Mouse (Mus musculus) layer of hippocampus, postnatal 10 days (tissue): ENCODE results near the gene Ccnd1. TPM values are rescaled to one million over a fixed set of nuclear protein-coding genes. Genes with fewer than 3 reads are reported as not detected.

Experiments
- DNase-seq, 2 experiments: peaks; one replicate each; pipeline ENCODE4 v3.0.0; 2021; ENCODE audit warnings: low spot score in 2 of 2
- total RNA-seq, 2 experiments: library from RNA; stranded (reverse); gene quantifications; 2 replicates each; pipeline ENCODE4 v1.2.3; 2021

Gene Ccnd1
- total RNA-seq, 2 experiments from 2014 or later: 27.7 to 37.3 TPM

DNA sequence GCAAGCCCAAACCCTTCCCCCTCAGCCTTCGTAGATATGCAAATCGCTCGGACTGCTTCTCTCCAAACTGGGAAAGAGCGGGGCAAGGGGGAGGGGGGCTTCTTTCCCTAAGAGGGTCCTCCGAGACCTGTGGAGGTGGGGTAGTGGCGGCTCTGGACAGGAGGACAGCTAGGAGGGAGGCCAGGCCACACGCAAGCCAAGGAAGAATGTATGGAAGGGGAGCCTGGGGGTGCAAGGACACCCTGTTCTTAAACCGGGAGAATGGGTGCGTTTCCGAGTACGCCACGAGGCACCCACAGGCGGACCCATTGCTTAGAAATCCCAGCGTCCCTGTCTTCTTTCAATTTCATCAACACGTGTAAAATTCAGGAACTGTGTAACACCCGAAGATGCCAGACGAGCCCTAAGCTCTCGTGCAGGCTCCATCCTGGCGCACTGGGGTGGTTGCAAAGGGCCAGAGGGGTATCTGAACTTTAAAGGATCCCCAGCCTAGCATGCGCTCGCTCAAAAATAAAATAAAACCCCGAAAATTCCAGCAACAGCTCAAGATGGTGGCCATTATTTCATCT, 362 bp upstream of the Ccnd1 start:
- DNase-seq: peak in 1 of 2 experiments; percentile 37

DNA sequence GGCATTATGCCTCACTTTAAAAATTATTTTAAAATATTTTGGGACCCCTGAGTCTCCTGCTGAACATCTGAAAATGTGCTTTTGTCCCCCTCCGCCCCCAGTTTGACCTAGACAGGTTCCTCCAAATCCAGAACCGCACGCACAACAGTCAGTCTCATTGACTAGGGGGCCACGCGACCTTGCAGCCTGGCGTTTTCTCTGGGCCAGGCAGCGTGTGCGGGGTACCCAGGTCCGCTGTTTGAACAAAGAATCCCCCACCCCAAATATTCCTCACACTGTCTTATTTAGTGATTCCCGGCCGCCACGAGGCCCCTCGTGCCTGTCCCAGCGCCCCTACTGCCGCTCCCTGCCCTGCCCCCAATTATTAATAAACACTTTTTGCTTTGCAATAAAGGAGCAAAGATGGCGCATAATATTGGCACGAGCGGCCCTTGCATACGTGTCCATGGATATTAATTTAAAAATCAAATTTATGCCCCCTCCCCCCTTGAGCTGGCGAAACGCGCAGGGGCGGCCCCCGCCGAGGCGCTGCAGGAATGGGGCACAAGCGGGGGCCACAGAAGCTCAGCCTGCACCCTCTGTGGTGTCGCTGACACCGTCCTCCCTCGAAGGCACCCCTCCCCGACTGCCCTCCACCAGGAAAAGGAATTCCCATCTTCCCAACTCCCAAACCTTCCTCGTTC, 923 bp downstream of the Ccnd1 start:
- peak in 1 of 2 experiments; percentile 41 for DNase-seq

DNA sequence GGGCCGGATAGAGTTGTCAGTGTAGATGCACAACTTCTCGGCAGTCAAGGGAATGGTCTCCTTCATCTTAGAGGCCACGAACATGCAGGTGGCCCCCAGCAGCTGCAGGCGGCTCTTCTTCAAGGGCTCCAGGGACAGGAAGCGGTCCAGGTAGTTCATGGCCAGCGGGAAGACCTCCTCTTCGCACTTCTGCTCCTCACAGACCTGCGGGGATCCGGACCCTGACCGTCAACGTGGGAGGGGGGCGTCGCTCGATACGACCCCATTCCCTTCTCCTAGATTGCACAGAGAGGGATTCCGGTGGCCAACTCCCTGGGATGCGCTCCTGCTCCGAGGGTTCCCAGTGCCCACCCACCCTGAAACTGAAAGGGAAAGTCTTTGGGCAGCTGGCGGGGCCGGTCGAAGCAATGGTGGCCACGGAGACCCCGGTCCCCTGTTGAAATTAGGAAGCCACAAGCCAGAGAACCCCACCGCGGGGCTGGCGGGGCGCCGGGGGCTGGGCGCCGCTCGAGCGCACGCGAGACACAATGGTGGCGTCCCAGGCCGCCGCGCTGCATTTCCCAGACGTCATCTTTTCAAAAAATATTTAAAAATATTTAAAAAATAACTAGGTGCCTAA, 1.7 kb downstream of the Ccnd1 start:
- no peak for DNase-seq

DNA sequence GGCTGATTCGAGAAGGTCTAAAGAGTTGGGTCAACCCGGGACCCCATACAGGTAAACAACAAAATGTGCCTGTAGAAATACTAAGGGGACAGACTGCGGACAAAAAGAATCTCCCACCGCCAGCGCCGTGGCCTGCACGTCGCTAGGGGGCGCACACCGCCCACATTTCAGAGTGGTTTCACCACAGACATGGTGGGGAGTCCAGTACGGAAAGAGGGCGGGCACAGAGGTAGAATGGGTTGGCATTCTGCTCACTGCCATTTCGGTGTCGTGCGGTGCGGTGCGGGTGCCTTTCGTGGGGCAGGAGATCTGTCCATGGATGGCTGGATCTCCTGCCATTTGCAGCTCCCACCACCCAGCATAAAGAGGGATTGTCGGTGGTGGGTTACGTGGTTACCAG, 2.2 kb downstream of the Ccnd1 start:
- peak; percentile 94 for DNase-seq

DNA sequence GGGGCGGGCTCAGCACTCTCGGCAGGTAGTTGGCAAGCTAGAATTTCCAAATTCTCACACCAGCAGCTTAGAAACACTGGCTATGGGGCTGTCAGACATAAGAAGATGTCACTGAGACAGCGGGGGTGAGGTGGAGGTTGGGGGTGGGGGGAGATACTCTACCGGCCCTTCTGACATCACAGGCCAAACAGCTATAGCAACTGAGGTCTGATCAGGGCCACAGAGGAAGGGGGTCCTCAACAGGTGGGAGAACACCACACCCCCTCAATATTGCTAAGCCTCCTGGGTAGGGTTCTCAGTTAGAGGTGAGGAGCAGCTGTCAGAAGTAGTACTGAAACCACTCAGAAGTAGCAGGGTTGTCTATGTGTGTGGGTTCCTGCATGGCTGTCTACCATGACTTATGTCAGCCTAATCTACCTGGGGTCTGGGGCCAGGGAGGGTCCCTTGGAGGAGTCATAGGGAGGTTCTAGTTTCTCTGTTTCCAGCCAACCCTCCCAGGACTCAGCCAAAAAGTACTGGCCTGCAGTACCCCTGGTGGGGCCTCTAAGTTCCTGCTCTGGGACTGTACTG, 3.3 kb downstream of the Ccnd1 start:
- no peak for DNase-seq

DNA sequence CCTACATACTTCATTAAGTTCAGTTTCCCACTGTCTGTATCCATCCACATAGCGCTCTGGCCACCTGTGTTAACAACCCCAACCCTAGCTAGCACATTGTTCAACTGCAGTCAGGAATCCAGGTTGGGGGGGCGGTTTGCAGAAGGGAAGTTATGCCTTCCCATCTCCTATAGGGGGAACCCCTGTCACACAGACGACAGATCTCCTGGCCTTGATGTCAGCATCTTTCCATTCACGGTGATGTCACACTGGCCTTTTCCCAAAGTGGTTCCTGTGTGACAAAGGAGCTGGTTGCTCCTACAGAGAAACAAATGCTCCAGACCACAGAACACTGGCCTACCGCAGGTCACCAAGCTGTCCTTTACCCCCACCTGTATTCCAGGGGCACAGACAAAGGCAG, 4.2 kb downstream of the Ccnd1 start:
- DNase-seq: peak; percentile 48 to 55

DNA sequence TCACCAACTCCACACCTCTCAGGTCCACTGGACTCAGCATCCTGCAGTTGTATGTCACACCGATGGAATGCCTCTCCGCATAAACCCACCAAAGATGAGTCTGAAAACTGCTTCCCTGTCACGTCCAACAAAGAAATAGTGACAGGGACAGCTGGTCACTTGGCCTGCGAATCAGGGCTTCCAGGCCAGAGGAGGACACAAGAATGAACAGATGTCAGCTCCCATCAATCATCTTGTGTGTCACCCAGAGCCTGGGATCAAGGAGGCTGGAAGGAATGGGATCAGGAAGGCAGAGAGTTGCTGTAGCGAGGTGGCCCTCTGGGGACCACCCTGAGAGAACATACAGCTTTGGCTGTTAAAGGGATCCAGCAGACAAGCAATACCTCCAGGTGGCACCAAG, 4.8 kb downstream of the Ccnd1 start:
- DNase-seq: no peak

DNA sequence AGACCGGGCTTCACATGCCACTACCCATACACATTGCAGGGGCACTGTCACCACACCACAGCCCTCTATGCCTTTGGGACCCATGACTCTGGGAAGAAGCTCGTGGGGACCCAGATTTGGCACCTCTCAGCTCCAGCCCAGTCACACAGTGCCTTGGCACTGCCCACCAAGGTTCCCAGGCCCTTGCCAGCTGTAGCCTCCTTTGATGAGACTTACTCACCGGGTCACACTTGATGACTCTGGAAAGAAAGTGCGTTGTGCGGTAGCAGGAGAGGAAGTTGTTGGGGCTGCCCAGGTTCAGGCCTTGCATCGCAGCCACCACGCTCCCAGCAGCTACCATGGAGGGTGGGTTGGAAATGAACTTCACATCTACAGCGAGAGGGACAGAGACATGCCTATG, 5.9 kb downstream of the Ccnd1 start:
- no peak for DNase-seq

DNA sequence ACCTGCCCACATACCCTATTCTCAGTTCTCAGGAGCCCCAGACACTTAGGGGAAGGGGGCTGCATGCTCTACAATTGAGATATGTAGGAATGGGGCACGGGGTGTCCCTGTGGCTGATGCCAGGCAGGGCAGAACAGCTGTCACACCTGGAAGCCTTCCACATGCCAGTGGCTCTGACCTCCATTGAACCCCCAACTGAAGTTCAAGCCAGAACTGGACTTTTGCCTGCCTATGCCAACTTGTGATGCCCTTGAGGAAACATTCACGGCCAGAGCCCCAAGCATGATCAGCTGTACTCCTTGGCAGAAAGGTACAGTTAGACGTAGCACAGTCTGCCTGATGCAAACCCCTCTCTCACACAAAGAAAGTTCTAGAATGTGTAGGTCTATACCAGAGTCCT, 6.4 kb downstream of the Ccnd1 start:
- no peak for DNase-seq

DNA sequence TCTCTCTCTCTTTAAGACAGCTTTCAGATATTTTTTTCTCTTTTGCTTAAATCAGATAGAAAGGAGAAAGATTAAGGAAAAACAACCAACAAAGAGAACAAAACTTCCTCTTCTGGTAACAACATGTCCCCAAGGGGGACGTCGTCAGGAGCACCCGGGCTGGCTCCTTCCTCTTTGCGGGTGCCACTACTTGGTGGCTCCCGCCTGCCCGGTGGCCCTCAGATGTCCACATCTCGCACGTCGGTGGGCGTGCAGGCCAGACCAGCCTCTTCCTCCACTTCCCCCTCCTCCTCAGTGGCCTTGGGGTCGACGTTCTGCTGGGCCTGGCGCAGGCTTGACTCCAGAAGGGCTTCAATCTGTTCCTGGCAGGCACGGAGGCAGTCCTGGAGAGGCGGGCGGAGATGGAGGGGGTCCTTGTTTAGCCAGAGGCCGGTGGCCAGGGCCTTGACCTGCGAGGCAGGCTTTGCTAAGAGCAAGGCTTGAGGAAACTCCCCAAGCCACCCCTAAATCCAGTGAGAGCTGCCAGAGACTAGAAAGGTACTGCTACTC, 7.3 kb downstream of the Ccnd1 start:
- DNase-seq: no peak

DNA sequence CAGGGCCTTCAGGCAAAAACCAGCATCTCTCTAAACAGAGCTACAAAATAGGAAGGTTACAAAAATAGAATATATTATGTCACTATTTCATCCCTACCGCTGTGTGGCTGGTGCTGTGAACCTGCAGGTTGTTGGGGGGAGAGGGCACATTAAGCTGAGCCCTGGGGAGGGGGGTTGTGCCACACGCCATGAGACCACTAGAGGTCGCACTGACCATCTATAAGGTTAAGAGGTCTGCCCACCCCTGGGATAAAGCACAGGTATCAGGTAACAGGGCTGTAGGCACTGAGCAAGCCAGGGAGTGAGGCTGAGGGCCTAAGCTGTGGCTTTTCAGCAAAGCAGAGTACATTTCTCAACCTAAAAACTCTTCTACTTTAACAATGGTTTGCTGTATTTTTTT, 7.9 kb downstream of the Ccnd1 start:
- no peak for DNase-seq

DNA sequence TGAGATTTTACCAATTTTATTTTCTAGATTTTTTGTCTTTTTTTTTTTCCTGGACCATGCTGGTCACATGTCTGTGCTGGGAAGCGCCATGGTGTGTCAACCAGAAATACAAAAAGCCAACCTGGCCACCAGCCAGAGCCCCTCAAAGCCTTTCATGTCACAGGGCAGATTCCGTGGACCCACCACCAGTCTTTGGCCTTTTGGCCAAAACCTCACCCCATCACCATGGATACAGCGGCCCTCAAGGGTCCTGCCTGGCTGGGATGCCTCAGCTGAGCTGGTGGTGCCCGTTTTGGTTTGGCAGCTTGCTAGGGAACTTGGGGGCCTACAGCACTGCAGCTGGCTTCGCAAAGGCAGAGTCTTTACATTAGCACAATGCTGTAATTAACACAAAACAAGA, 9.8 kb downstream of the Ccnd1 start:
- DNase-seq: peak in 1 of 2 experiments; percentile 37

DNA sequence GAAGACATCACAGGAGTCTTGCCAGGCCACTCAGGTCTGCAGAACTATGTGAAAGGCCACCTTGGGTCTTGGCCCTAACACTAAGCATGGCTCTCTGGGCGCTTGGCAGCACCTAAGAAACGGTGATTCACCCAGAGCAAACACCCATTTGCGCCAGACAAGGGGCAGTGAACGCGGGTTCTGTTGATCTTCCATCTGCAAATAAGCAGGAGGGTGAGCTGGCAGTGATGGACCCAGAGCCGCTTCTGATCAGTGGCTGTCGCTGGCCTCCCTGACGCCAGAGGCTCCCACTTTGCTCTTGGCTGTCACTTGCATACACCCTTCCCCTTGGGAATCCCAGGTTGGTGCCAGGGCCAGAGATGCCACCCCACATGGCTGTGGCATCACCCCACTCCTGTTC, 10.2 kb downstream of the Ccnd1 start:
- no peak for DNase-seq

DNA sequence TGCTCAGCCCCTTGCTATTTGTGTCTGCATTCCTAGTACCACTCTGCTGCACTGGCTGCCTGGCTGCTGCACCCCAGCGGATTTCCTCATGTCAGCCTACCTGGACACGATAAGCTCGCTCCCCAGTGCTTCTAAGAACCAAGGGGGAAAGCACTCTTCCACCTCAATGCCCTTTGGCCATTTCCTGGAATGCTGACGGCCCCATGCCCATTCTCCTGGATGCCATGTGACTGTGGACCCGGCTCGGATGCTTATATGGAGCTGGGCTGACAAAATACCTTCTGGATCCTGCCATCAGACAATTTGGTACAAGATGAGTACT, 10.9 kb downstream of the Ccnd1 start:
- no peak for DNase-seq

DNA sequence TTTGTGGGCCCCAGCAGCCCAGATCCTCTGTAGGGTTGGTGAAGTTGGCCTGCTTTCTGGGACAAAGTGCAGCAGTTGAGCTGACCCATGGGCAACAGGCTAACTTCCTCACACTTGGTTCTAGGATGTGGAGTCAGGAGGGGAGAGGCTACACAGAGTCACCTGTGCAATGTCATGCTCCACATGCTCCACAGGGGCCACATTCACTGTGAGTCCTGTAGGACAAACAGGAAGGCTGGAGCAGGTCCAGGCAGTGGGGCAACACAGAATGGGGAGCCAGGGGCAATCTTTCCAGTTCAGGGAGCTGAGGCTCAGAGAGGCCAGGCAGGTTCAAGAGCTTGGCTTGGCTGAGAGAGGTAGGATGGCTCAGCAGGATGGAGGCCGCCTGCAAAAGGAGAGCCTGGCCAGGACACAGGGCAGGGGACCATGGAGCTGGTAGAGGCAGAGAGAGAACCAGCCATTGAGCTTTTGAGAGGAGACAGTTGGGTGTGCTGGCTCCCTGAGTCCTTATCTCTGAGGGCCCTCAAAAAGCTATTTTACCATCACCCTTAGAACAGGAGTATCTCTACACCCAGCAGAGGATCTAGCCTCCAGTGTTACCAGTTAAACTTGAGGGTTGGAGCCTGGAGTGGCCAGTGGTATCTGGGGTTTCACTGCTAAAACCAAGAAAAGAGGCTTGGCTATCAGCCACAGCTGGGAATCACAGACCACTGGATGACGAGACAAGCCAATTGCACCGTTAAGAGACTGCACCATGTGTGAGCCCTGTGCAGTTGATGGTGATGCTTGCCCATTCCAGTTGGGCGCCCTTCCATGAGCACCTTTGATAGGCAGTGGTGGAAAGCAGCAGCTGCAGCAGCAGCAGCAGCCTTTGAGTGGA, 11.5 kb downstream of the Ccnd1 start:
- no peak for DNase-seq

DNA sequence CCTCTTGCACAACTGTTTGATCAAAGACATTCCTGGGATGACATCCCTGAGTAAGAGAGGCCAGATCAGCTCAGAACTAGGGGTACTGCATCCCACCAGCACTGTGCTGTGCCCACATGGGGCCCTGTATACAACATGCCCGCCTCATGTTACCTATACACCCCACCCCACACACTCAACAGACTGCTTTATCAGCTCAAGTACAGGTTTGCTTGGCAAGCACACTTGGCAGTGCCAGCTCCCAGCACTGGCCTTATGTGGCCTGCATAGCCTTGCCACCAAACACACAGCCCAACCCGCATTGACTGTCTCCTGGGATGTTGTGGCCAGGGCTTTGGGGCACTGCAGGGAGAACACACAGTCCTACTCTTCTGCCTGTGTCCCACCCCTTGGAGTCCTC, 12.1 kb downstream of the Ccnd1 start:
- DNase-seq: no peak

DNA sequence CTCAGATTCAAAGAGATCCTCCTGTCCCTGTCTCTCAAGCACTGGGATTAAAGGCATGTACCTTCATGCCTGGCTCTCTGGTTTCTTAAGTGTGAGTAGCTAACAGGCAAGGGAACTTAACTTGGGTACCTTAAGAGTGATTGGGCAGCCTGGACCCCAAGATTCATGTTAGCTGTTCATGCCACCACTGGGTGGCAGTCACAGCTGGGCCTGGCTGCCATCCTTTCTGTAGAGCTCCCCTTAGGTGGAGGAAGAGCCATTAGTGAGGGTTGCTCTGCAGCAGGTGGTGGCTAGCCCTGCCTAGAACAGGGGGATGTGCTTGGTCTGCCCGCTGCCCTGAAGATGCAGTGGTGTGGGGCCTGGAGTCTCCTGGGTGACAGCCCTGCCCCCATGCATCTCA, 20.9 kb downstream of the Ccnd1 start:
- DNase-seq: no peak

DNA sequence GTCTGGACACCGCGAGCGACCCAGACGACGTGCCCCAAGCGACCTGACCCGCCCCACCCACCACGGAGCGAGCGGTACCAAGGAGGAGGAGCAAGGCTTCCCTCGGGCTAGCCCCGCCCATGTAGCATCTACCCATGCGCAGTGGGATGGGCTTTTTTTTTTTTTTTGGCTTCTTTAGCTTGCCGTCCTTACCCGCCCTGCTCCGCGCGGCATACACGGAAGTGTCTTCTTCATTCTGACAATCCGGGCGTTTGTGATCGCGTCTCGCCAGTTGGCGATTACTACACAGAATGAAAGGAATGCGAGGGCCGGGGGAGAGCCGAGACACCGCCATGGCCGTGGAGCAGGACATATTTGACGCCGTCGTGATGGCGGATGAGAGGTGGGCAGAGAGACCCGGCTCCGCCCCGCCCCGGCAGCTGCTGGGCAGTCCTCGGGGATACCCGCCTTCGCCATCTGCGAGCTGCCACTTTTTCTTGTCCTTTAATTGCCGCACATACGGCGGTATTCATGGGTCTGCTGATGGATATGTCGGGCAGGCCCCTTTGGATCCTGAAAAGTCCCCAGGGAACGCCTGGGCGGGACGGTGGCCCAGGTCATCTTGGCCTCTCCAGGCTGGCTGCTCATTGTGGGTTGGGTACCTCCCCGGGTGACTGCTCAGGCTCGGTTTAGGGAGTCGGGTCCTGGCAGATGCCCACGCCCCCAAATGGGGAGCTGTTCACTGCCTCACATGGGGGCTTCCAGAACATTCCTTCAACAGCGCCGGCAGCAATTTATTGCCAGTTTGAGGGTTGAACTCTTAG, 24.6 kb downstream of the Ccnd1 start, which contains the start of gene LTO1:
TSS of gene LTO1 (plus strand) at position 153 of the 803 bp plus-strand sequence.
- DNase-seq: peak; percentile 83 to 92

DNA sequence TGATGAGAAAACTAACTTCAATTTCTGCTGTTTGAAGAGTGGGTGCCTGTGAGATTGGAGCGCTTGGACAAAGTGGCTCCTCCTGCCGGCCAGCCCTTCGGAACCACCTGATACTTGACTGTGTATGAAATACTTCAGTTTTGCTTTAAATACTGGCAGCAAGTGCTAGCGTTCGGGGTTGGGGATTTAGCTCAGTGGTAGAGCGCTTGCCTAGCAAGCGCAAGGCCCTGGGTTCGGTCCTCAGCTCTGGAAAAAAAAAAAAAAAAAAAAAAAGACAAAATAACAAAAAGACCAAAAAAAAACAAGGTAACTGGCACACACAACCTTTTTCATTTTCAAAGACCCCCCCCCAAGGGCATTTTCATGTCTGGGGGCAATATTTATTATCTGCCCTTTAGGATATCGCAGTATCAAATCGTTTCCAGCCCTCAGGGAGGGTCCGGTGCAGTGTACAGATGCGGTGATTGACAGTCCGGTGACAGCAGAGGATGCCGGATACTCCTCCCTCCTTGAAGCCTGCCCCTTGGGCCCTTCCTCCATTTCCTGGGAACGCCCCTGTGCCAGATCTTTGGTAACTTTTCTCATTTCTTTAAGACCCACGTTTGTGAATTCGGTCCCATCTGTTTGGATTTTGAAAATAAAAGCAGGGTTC, 25.3 kb downstream of the Ccnd1 start:
- DNase-seq: peak in 1 of 2 experiments; percentile 72

DNA sequence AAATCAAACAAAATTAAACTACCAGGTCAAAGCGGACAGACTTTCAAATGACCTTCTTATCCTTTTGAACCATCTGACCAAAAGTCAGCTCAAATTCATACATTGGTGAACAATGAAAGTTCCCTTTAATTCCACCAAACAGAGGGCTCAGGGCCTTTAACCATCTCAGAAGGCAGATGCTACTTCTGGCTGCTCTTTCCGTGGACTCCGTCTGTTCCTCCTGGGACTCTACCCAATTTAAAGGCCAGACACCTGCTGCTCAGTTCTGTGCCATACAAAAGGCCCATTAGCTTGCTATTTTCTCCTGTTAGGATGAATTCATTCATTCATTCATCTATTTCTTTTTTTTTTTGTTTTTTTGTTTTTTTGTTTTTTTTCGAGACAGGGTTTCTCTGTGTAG, 26.8 kb downstream of the Ccnd1 start:
- DNase-seq: no peak
